Mouse (Mus musculus): Measurements from ENCODE around the gene Rflnb.

Rflnb gene

DNA sequence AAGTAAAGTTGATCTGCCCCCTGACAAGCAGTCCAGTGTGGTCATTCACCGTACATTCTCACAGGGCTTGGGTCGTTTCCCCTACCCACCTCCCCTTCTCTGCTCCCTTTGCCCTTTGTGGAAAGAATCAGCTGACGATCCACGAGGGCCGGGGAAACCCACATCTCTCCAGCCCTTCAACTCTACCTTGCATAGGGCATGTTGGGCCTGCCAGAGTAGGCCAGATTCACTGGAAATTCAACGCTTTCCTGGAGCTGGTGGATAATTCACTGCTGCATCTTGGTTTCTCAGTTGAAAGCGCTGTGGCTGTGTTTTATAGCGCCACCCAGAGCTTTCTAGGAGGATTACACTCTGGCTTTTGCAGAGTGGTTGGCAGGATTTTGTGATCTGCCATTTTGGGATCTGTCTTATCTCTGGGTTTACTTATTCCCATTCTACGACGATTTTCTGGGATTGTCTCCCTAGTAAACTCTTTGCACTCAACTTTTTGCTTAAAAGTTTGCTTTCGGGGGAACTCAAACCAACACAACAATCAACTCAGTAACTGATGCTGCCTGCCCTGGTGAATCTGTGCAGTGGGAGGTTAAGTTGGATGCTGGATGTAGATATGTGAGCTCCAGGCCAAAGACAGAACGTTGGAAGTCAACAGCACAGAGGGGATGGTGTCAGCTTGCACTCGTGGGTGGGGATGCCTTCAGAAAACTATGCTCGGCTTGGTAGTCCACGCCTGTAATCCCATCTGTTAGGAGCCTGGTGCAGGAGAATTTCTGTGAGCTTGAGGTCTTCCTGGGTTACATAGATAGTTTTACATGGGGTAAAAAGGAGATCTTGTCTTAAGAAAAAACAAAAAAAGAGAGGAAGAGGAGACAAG, 36.4 kb downstream of the Rflnb start:
- no peak for DNase-seq (ENCODE audit: low spot score in 2 of 2)

DNA sequence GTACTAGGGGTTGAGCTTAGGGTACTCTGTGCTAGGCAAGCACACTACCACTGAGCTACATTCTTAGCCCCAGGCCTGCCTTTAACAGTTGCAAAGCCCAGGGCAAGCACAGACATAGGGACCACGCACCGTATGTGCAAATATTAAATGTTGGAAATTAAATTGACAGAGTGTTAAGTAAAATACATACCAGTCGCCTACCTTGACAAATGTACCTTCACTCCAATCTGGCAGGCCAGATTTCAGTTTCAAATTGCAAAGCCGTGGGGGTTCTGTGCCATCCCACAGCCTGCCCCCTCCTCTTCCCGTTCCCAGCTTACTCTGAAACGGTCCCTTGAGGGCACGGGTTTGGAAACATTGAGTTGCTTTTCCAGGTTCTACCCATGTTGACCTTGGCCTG, 41.6 kb downstream of the Rflnb start:
- no peak for DNase-seq (ENCODE audit: low spot score in 2 of 2)

DNA sequence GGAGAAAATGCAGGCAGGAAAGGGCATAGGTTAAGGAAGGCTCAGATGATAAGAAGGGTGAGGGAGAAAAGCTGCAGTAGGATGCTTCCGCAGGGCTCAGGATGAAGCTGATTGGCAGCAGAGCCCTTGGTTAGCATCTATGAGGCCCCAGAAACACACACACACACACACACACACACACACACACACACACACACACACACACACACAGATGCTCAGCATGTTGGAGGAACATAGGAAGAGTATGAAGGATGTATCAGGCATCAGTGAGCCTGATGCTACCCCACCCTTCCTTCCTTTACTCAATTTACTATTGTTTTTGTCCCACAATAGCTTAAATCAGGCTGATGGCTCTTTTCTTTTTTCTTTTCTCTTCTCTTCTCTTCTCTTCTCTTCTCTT, 43.0 kb downstream of the Rflnb start:
- no peak for DNase-seq (ENCODE audit: low spot score in 2 of 2)

DNA sequence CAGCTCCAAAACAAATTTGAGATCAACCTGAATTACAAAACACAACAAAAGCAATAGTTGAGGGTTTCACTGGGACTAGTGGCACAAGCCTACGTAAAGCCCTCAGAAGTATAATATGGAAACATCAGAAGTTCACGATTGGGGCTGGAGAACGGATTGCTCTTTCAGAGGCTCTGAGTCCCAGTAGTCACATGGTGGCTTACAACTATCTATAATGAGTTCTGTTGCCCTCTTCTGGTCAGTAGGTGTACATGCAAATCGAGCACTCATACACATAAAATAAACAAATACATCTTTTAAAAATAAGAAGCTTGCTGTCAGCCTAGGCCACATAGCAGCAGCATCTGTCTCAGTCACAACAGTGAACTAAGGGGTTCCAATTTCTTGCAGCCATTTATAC, 44.4 kb downstream of the Rflnb start:
- DNase-seq (ENCODE audit: low spot score in 2 of 2), result no peak

DNA sequence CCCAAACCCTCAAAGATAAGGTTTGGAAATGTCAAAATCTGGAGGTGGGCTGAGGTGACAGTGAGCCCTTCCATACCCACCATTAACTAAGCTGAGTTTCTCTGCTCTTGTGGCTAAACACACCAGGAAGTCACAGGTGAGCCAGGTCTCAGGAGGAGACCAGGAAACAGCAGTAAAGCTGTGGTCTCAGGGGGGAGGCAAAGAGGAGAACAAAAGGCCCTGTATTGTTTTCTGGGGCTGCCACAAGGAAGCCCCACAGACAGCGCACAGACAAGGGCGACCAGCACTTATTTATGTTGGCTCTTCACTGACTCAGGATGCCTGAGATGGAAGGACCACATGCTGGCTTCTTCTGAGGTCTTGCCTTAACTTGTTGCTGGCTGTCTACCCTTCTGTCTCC, 47.2 kb downstream of the Rflnb start:
- DNase-seq (ENCODE audit: low spot score in 2 of 2), result no peak

DNA sequence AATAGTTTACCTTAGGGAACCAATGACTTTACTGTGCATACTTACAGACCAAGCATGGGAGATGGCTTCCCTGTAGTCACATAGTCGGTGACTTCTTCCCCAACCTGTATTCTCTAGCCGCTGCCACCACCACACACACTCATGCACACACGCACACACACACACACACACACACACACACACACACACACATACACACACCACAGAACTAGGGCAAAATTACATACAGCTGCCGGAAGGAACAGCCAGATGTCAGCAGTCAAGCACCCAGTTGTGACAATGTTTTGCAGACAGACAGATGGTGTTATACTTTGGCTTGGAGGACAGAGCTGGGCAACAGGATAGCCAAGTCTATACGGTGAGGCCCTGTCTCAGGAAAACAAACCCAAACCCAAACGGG, 49.5 kb downstream of the Rflnb start:
- DNase-seq (ENCODE audit: low spot score in 2 of 2), result no peak

DNA sequence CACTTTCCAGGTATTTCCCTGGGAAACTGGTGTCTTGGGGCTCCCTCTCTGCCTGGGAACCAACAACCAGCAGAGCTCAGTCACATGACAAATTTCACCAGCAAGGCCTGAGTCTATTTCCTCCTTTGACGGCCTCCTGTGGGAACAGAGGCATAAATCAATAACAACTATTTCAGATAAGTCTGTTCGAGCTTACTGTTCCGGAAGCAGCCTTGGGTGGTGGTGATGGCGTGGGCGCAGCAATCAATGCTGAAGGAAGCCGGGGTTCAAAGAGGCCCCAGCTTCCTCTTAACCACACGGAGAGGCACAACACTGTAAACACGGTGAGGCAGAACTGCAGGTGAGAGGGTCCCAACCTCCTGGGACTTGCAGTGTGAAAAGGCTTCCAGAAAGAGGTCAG, 50.8 kb downstream of the Rflnb start:
- DNase-seq (ENCODE audit: low spot score in 2 of 2), result no peak

DNA sequence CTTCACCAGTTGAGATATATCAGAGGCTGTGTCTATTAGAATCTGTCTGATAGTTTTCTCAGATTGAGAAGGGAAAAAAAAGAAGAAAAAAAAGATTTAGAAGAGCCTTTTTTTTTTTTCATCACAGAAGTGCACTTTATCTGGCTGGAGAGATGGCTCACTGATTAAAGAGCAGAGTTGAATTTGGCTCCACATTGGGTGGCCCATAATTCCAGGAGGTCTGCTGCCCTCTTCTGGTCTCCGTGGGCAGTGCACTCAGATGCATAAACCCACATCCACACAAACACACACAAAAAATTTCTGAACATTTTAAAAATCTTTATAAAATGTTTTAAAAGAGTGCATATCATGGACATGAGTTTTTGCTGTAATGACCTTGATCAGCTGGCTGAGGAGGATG, 53.6 kb downstream of the Rflnb start:
- no peak for DNase-seq (ENCODE audit: low spot score in 2 of 2)

DNA sequence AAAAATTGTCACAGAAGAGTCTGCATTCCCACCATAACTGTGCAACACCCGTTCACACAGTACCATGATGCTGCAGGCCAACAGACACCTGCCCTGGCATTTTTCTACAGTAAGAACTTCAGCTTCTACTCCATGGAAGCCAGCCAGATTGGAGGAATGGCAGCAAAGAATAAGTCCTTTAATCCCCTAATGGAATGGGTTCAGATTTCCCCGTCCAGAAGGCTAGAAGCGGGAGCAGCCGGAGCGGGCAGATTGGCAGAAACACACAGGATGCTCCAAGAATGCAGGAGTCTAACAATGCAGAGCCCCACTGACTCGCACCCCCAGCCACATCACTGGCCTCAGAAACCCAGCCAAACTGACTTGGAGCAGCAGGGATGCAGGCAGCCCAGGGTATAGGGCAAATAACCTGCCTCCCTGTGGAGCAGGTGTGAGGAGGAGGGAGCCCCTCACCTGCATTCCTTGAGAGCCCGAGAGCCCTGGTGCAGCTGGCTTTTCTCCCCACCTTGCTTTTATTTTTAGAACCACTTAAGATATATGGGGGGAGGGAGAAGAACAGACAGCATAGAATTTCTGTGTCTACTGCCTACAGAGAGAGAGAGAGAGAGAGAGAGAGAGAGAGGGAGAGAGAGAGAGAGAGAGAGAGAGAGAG, 54.5 kb downstream of the Rflnb start:
- no peak for DNase-seq (ENCODE audit: low spot score in 2 of 2)

DNA sequence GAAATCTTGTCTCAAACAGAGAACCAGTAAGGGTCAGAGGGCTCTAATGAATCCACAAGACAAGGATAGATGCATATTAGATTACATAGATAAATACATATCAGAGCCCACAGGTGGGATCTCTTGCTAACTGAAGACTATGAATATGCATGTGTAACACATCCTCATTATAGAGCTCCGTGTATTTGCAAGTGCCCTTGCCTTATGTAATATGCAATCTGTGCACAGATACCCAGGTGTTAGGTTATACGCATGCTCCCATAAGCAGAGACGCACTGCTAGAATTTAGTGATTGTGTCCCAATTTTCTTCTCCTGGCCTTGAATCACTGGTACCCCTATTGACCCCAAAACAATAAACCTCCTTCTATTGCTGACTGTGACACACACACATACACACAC, 55.4 kb downstream of the Rflnb start:
- DNase-seq (ENCODE audit: low spot score in 2 of 2), result no peak

DNA sequence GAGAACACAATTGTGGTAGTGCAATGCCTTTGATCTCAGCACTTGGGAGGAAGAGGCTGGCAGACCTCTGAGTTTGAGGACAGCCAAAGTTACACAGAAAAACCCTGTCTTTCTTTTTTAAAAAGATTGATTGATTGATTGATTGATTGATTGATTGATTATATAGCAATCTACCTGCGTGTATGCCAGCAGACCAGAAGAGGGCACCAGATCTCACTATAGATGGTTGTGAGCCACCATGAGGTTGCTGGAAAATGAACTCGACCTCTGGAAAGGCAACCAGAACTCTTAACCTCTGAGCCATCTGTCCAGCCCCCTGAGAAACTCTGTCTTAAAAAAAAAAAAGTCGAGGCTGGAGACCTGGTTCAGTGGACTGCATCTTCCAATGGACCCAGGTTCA, 57.0 kb downstream of the Rflnb start:
- no peak for DNase-seq (ENCODE audit: low spot score in 2 of 2)
